Mouse (Mus musculus) intestine, postnatal 0 days (tissue): ENCODE measurements around the gene Mboat7. TPM values are rescaled to one million over a fixed set of nuclear protein-coding genes. Genes with fewer than 3 reads are reported as not detected.

Source experiments
- ATAC-seq: fragments of 200-750 bp; cut with Nextera tagmentation; 2 replicates; pipeline ENCODE4 v1.8.0; 2017; ENCODE audit warnings: mild to moderate bottlenecking, moderate TSS enrichment, moderate library complexity
- H3K27ac ChIP-seq: fragments of 300-500 bp; sonication (generic); 2 replicates; pipeline ENCODE4 v1.5.1; 2014; ENCODE audit warnings: mild to moderate bottlenecking, low read depth, low read length, moderate library complexity
- H3K27me3 ChIP-seq: fragments of 300-500 bp; sonication (generic); replicated peaks from 2 replicates; pipeline ENCODE4 v1.6.1; 2014; ENCODE audit warnings: low read length, mixed read lengths; ENCODE audit not compliant: control insufficient read depth, insufficient read depth
- H3K36me3 ChIP-seq: fragments of 300-500 bp; sonication (generic); 2 replicates; pipeline ENCODE4 v1.6.1; 2014; ENCODE audit warnings: mild to moderate bottlenecking, moderate library complexity; ENCODE audit not compliant: control insufficient read depth, insufficient read depth
- H3K4me1 ChIP-seq: fragments of 300-500 bp; sonication (generic); replicated peaks from 2 replicates; pipeline ENCODE4 v1.6.1; 2014; ENCODE audit warnings: antibody characterized with exemption, low read length, mixed read lengths; ENCODE audit not compliant: control insufficient read depth, insufficient read depth
- H3K4me2 ChIP-seq: fragments of 300-500 bp; sonication (generic); replicated peaks from 2 replicates; pipeline ENCODE4 v1.6.1; 2014; ENCODE audit warnings: low read depth, mild to moderate bottlenecking, moderate library complexity
- H3K4me3 ChIP-seq: fragments of 300-500 bp; sonication (generic); 2 replicates; pipeline ENCODE4 v1.5.1; 2014; ENCODE audit warnings: low read depth, low read length
- H3K9ac ChIP-seq: fragments of 300-500 bp; sonication (generic); 2 replicates; pipeline ENCODE4 v1.6.1; 2014; ENCODE audit warnings: mild to moderate bottlenecking, low read depth, low read length
- H3K9me3 ChIP-seq: fragments of 300-500 bp; sonication (generic); 2 replicates; pipeline ENCODE4 v1.6.1; 2016; ENCODE audit warnings: mixed run types; ENCODE audit not compliant: control insufficient read depth
- CTCF ChIP-seq: sonication (generic); IDR thresholded peaks from 2 replicates; pipeline ENCODE4 v1.5.1; 2016; ENCODE audit warnings: low read depth, mild to moderate bottlenecking, control low read depth, antibody characterized with exemption, moderate library complexity
- WGBS: fragments of 180-500 bp; shearing (Covaris S2); extraction: QIAGEN DNeasy Blood & Tissue Kit; methylation state at CpG from one replicate; pipeline ENCODE4 v1.1.7; 2014; 5-methylcytosine and 5-hydroxymethylcytosine counted together
- polyA plus RNA-seq: library from polyadenylated mRNA; unstranded; fragments of >200 nt; fragmentation: Nextera tagmentation; extraction: Ambion mirVana; gene quantifications from 2 replicates; pipeline ENCODE4 v1.2.1, GENCODE M21; 2015

Gene Mboat7
- polyA plus RNA-seq, 1 experiment from 2014 or later = 28.4 TPM

- Histone ChIP-seq H3K27ac (peak within 1 kb of the TSS; percentile 70), H3K4me2 (peak within 1 kb of the TSS; percentile 73), H3K9me3 (no peaks in the 10 kb centered on the region), H3K9ac (peak within 1 kb of the TSS; percentile 53), H3K36me3 (peaks cover 11% of the 10 kb centered on the region), H3K4me1 (no peaks in the 10 kb centered on the region), H3K27me3 (no peaks in the 10 kb centered on the region), H3K4me3 (peak within 1 kb of the TSS; percentile 51)
- ATAC-seq = peak; percentile 87
- 23% methylated on average over 9 of the region's 9 CpGs for WGBS
- peak; percentile 55 for TF ChIP-seq CTCF
These were observed 16.0 kb downstream of the Mboat7 start, which contains the start of gene Tmc4 for GRCm38 (mm10) chr7:3677342-3677741. Gene Tmc4, minus strand, starts transcription at chr7:3677553.

- Histone ChIP-seq H3K9me3 (no peaks in the 10 kb centered on the region), H3K36me3 (peaks cover 15% of the 10 kb centered on the region), H3K4me1 (no peaks in the 10 kb centered on the region), H3K4me2 (peak overlapping the region; percentile 73), H3K9ac (peak overlapping the region; percentile 53), H3K4me3 (peak overlapping the region; percentile 51), H3K27me3 (no peaks in the 10 kb centered on the region), H3K27ac (peak overlapping the region; percentile 70)
- TF ChIP-seq CTCF = no peak
- WGBS = 50% methylated on average over 12 of the region's 12 CpGs
- ATAC-seq = peak; percentile 59
These were observed 17.0 kb downstream of the Mboat7 start for GRCm38 (mm10) chr7:3676371-3676770.

GRCm38 (mm10) chr7:3675228-3675548 lies 18.1 kb downstream of the Mboat7 start:
- ATAC-seq = no peak
- 79% methylated on average over 3 of the region's 3 CpGs for WGBS

GRCm38 (mm10) chr7:3674507-3675227 lies 18.7 kb downstream of the Mboat7 start:
- 66% methylated on average over 10 of the region's 10 CpGs for WGBS
- no peak overlapping the region for H3K4me2 ChIP-seq
- H3K27me3 ChIP-seq = no peaks in the 10 kb centered on the region
- ATAC-seq = peak; percentile 59
- H3K27ac ChIP-seq = no peak overlapping the region
- H3K9me3 ChIP-seq = no peaks in the 10 kb centered on the region
- peak; percentile 93 for TF ChIP-seq CTCF
- H3K36me3 ChIP-seq = peaks cover 14% of the 10 kb centered on the region; the same call in 1 of the 2 replicates
- no peak overlapping the region for H3K4me3 ChIP-seq
- H3K4me1 ChIP-seq = no peaks in the 10 kb centered on the region
- no peak overlapping the region for H3K9ac ChIP-seq

More at GRCm38 (mm10) chr7:3675228-3675548, 18.1 kb downstream of the Mboat7 start:
- Histone ChIP-seq H3K4me2 (no peak overlapping the region), H3K9ac (no peak overlapping the region), H3K4me1 (no peaks in the 10 kb centered on the region), H3K36me3 (peaks cover 14% of the 10 kb centered on the region; the same call in 1 of the 2 replicates), H3K9me3 (no peaks in the 10 kb centered on the region), H3K4me3 (no peak overlapping the region), H3K27ac (no peak overlapping the region), H3K27me3 (no peaks in the 10 kb centered on the region)
- no peak for TF ChIP-seq CTCF

GRCm38 (mm10) chr7:3666921-3667391 lies 26.4 kb downstream of the Mboat7 start:
- WGBS = 12% methylated on average over 14 of the region's 14 CpGs
- 0 out of 2 replicates have a peak overlapping the region, but pooled peaks have one; percentile 9 for H3K4me3 ChIP-seq
- H3K36me3 ChIP-seq = peaks cover 22% of the 10 kb centered on the region
- peak; percentile 51 for TF ChIP-seq CTCF
- H3K9ac ChIP-seq = 0 out of 2 replicates have a peak overlapping the region, but pooled peaks have one; percentile 26
- ATAC-seq = peak; percentile 17; the same call in 1 of the 2 replicates
- peak overlapping the region; percentile 46; the same call in 1 of the 2 replicates for H3K27ac ChIP-seq
- no peaks in the 10 kb centered on the region for H3K4me1 ChIP-seq
- H3K4me2 ChIP-seq = peak overlapping the region; percentile 49
- no peaks in the 10 kb centered on the region for H3K27me3 ChIP-seq
- no peaks in the 10 kb centered on the region for H3K9me3 ChIP-seq

- Histone ChIP-seq H3K9ac (peak within 1 kb of the TSS; percentile 76), H3K36me3 (peaks cover 21% of the 10 kb centered on the region), H3K4me1 (no peaks in the 10 kb centered on the region), H3K4me3 (peak within 1 kb of the TSS; percentile 56), H3K27ac (peak within 1 kb of the TSS; percentile 84), H3K9me3 (no peaks in the 10 kb centered on the region), H3K4me2 (peak within 1 kb of the TSS; percentile 71), H3K27me3 (no peaks in the 10 kb centered on the region)
- 2% methylated on average over 45 of the region's 45 CpGs for WGBS
- TF ChIP-seq CTCF = no peak
- peak; percentile 98 for ATAC-seq
These were observed 27.9 kb downstream of the Mboat7 start, which contains the start of gene Leng1 for GRCm38 (mm10) chr7:3665215-3666114. Gene Leng1, minus strand, starts transcription at chr7:3665840.
